Mouse (Mus musculus): ENCODE measurements around the gene Fcho2.

Fcho2 gene

DNA sequence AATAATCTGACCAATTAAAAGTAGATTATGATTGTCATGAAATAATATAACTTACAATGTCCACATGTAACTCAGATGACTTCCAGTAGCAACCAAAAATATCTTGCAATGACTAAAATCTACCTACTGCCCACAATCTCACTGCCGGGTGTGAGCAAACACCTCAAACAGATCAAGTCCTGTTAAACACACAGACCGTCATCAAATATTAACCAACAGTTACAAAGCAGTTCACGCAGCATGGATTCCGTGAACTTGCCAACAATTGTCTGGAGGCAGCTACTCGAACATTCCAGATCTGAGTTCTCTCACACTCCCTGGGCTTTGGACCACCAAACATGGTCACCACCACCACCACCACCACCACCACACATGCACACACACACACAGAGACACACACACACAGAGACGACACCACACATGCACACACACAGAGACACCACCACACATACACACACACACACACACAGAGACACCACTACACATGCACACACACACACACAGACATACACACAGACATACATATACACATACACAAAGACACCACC, 99.7 kb downstream of the Fcho2 start:
- DNase-seq (ENCODE audit: low spot score in 2 of 2), result no peak

DNA sequence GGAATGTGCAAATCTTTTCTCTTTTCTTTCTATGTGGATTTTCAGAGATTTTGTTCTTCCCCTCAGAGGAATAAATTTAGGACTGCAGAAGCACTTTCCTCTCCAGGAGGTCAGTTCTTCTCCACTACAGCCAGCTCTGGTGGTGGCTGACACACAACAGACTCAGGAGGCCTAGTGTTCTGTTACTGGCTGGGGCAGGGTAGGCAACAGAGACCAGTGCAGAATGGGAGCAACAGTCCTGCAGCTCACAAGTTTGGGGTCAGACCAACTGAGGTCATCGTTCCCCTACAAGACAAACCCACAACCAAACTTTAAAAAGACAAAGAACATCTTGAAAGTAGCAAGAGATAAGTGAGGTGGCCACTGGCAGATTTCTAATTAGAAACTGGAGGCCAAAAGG, 104.6 kb downstream of the Fcho2 start:
- DNase-seq (ENCODE audit: low spot score in 2 of 2), result no peak

DNA sequence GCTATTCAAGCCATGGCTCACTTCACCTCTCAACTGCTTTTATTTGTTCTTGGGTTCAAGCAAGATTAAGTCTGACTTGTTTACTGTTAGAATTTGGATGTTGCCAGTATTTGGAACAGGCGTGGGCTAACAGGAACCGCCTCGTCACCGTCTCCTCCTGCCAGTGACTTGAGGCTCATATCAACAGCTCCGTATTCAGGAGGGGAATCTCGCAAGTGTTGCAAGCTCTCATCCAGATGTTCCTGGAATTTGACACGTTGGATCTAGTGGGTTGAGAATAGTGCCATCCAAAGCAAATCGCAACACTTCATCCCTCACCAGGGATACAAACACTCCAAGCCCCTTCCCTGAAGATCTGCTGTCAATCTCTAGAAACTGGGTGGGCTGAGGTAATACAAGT, 105.0 kb downstream of the Fcho2 start:
- no peak for DNase-seq (ENCODE audit: low spot score in 2 of 2)

DNA sequence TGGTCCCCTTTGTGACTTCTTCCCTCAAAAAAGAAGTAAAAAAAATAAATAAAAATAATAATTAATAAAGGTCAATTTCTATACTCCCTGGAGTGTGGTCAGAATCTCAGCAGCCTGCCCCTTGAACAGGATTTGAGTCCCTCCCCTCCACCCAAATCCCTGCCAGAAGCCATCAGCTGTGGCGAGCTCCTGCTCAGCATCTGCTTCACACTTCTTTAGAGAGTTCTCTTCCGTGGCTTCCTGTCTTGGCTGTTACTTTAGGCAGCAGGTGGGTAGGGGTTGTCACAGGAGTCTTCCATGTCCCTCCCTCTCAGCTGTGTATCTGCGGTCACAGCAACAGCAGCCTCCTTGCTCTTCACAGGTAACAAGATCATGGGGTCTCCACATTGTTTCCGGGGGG, 109.7 kb downstream of the Fcho2 start:
- DNase-seq (ENCODE audit: low spot score in 2 of 2), result no peak

DNA sequence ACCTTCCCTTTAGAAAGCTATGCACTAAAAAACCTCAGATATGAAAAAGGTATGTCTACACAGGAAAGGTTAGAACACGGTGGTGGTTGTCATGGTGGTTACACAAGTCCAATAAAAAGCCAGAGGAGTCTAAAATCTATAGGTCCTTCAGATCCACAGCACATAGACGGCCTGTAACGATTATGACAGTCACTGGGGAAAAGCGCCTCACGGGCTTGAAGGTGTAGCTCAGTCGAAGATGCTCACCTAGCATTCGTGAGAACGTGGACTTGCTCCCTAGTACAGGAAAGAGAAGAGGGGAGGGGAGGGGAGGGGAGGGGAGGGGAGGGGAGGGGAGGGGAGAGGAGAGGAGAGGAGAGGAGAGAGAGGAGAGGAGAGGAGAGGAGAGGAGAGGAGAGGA, 111.5 kb downstream of the Fcho2 start:
- DNase-seq (ENCODE audit: low spot score in 2 of 2), result no peak

DNA sequence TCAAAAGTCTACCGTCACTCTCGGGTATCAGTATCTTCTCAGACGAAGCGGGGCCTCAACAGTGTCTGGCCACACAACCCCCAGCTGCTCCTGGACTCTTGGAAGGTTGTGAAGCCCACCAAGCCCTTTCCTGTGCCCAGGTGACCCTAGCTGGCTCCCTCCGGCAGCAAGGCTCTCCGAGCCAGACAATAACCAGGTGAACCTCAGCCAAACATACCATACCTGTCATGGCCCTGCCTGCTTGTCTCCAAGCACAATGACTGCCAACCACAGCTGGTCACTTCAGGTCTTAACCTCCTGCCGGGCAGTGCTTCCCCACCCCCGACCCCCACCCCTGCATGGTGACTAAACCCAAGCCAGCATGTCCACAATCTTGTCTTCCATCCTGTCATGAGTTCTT, 112.9 kb downstream of the Fcho2 start:
- DNase-seq (ENCODE audit: low spot score in 2 of 2), result no peak

DNA sequence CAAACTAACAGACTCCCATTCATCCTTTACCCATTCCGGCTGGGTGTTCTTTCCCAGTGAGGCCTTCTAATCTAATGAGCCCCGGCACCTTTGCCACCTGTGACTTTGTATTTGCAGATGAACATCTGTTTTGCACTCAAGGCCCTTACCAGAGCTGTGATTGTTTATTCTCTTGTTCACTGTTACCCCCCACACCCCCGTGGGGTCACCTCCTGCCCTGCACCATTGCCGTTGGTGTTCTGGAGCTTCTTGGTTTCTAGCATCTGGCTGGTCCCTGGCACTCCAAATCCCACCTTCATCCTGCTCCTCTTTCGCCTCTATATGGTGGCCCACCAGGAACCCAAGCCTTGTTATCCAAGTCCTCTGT, 114.0 kb downstream of the Fcho2 start:
- DNase-seq (ENCODE audit: low spot score in 2 of 2), result no peak

DNA sequence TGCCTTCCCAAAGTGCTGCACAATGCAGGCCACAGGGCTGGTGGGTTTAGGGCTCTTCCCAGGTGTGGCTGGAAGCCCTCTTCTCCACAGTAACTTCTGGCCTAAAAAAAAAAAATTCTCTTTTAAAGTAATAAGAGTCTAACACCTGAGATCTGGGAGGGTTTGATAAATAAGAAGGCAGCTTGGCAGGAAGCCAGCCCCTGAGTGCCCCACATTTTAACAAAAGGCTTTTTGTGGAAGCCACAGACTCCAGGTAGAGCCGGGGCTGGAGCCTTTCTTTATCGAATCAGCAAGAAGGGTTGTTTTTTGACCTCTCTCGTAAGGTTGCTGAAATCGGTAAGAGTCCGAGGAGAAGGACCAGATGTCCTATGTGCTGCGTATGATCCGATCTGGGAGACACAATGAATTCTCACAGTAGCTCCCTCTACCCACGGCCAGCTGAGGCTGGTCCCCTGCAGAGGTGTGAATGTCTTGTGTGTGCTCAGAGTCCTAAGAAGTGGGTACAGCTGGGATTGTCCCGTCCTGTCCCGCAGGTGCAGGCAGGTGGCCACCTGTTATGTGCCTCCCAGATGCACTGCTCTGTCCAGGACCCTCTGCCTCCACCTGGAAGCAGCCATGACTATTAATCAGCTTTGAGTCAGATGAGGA, 114.5 kb downstream of the Fcho2 start:
- DNase-seq (ENCODE audit: low spot score in 2 of 2), result no peak

DNA sequence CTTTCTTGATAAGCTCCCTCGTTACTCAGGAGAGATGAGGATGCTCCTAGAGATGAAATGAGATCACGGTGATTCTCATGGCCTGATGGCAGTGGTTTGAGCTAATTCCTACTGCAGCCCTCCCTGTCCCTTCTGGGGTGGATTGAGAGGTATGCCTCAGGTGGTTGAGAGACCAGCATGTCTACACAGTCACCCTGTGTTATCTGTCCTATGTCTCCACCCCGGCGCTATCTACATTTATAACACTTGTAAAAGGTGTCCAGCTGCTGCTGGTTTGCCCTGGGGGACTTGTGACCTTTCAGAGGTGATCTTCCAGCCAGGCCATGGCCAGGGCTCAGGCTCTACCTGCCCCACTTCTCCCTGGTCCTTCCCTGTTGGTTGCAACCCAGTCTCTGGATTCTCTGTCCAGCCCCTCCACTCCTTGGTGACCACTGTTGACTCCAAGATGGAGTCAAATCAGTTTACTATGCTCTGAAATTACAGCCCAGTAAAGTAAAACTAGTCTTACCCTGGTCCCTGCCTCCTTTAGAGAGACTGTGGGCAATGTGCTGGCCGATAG, 115.2 kb downstream of the Fcho2 start:
- DNase-seq (ENCODE audit: low spot score in 2 of 2), result no peak

DNA sequence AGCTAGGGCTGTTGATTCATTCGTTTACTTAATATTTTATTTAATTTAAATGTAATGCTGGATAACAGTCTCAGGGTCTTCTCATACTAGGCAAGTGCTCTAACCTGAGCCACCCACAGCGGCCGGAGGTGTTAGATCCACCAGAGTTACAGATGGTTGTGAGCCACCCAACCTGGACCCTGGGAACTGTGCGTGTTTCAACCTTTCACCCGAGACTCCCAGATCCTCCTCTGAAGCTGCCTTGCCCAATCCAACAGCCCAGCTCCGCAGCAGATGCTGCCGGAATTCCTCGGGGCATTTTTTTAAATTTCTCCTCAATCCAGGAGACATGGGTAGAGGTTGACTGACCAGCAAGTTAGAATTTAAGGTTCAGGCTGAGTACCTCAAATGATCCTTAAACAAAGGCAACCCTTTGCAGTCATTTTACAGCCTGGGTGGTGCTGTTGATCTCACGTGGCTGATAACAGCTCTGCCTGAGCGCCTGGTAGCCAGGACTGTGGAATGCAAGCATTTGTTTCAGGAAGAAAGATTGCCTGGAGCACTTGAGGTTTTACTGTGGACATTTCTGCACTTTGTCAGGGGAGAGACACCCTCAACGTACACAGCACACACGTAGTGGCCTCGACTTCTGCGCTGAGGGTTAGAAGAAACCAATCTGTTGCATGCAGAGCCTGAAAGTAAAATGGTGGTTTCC, 116.1 kb downstream of the Fcho2 start:
- peak in 1 of 2 experiments; percentile 18 for DNase-seq (ENCODE audit: low spot score in 2 of 2)

DNA sequence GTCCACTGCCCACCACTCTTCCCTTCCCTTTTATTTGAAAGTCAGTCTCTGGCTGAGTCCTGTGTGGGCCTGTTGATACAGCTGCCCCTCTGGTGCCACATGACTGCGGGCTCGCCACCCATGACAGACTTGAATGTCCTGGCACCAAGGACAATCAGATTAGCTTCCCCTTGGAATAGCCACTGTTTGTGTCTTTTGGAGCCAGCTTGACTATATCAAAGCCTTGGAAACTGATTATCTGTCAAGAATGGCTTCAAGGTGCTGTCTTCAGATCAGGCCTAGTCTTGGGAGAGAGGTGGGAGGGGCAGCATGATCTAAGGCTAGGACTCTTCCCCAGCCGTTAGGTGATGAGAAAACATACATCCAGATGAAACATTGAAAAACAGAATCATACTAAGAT, 118.5 kb downstream of the Fcho2 start:
- DNase-seq (ENCODE audit: low spot score in 2 of 2), result no peak

DNA sequence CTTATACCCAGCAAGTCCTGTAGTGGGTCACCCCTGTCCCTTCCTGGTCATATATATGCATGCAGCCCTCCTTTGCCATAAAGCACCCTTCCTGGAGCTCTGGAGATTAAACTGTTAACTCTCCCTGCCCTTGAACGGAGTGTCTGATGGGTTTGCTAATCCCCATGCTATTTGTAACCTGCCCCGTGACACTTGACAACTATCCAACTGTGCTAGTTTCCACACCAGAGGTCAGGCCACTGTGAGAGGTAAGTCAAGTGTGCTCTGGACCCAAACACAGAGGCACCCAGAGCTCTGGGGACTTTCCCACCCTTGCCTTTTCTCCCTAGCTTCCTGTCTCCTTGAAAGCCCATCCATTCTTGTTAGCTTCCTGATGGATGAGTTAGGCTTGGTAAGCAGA, 119.7 kb downstream of the Fcho2 start:
- no peak for DNase-seq (ENCODE audit: low spot score in 2 of 2)

DNA sequence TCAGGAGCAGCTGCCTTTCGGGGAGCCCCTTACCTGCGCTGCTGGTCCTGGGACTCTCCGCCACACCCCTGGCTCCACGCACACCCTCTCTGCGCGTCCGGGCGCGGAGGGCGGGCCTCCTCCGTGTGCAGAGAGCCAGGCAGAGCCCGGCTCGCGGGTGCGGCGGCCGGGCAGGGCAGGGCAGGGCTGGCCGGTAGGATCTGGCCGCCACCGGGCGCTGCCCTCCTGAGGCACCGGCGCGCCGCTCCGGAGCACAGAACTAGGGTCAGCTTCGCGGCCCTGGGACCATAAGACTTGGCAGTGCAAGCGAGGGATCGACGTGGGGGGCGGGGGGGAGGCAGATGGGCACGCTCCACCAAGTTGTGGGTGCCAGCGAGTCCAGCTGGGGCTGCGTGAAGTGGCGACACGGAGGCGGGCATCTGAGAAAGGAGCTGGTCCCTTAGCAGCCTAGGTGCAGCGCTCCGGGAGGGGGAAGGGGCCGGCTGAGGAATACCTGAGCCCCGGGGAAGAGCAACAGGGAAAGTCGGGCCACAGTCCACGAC, 120.4 kb downstream of the Fcho2 start, which contains the start of gene Tmem171:
Gene Tmem171 (minus strand): TSS at position 62 of the 542 bp plus-strand sequence.
- peak in 1 of 2 experiments; percentile 9 for DNase-seq (ENCODE audit: low spot score in 2 of 2)

DNA sequence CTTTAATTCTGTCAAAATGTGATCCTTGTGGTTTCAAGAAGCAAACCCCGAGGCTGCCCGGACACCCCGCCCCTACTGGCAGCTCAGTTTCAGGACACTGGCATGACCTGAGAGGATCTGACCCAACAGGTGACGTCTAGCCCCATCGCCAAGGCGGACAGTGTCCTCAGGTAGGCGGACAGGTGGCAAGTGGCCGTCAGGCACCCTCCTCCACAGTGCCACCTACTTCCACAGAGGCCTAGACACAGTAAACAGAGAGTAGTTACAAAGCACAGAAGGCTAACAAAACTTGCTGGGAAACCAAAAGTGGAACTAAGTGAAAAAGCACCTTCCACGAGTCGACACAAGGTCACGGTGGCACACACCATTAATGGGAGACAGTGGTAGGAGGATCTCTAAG, 121.9 kb downstream of the Fcho2 start:
- DNase-seq (ENCODE audit: low spot score in 2 of 2), result no peak

DNA sequence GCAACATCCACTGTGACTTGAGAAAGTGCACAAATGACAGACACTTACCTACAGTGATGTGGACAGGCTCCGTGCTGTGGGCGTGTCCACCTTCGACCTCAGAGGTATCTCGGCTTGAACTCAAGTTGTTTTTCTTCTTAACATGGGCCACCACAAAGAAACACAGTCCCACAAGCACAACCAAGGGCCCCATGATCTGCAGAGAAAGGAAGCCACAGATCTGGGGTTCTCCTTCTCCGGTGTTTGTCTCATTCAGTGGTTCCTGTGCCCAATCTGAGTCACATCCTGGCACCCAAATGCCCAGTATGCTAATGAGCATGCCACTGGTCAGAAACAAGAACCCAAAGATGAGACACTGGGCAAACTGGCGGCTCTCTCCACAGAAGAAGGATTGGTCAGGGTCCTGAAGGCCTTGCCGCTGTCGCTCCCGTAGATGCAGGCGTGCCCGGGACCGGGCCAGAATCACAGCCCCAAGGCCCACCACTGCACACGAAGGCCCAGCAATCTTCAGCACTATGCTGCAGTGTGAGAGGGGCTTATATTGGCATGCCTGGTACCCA, 123.2 kb downstream of the Fcho2 start:
- DNase-seq (ENCODE audit: low spot score in 2 of 2), result no peak

DNA sequence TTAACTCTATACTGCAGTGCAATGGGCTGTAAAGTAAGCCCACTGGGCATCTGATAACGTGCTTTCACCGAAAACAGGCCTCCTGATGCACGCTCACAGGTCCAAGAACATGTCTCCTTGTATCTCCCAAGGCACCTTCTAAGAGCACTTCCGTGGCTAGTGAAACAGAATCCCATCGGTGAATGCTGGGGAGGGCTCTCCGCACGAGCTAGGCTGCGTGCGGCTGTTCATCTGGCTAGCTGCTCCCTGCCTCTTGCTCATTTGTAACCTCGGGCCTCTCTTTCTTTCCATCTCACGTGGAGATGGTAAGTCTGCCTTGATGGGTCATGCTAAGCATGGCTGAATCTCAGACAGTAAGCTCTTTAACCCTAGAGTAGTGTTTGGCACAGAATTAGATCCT, 124.4 kb downstream of the Fcho2 start:
- DNase-seq (ENCODE audit: low spot score in 2 of 2), result no peak

DNA sequence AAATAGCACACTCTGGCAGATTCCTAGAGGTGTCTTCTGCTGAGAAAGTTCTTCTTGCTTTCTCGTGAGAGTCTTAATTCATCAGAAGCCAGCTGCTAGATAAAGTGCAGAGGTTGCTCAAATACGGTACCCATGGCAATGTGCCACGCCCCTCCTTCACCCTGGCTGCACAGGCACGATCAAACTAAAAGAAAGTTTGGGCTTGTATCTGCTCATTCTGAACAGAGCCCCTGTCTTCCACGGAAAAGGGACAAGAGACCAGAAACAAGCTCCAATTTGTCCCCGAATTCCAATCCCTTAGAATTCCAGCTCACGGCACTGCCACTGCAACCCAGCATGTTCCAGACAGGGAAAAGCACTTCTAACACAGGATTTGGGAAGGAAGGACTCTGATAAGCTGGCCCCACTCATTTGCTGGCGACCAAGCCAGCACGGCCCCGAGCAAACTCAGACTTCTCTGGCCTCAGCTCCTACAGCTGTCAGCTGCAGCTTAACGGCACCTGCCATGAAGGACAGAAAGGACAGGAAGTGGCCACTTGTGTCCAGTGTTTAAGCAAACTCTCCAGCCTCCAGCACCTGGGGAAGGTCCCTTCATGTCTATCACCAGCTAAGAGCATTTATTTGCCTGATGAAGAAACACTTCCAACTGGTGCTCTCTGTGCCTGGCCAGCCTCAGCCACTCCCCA, 125.5 kb downstream of the Fcho2 start:
- no peak for DNase-seq (ENCODE audit: low spot score in 2 of 2)

DNA sequence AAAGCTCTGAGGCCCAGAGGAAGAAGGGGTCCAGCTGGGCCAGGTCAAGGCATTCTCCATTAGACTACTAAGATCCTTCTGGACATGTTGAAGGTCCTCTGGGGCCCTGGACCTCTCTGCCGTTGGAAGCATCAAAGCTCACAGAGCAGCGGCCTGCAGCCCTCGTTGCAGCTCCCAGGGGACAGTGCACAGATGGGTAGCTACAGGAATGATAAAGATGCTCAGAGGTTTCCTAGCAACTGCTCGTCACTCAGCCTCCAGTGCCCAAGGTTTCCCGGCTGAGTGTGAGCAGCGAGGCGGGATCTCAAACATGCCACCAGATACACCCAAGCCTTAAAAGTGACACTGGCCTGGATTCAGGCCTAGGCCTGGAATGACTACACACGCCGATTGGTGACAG, 127.3 kb downstream of the Fcho2 start:
- no peak for DNase-seq (ENCODE audit: low spot score in 2 of 2)

DNA sequence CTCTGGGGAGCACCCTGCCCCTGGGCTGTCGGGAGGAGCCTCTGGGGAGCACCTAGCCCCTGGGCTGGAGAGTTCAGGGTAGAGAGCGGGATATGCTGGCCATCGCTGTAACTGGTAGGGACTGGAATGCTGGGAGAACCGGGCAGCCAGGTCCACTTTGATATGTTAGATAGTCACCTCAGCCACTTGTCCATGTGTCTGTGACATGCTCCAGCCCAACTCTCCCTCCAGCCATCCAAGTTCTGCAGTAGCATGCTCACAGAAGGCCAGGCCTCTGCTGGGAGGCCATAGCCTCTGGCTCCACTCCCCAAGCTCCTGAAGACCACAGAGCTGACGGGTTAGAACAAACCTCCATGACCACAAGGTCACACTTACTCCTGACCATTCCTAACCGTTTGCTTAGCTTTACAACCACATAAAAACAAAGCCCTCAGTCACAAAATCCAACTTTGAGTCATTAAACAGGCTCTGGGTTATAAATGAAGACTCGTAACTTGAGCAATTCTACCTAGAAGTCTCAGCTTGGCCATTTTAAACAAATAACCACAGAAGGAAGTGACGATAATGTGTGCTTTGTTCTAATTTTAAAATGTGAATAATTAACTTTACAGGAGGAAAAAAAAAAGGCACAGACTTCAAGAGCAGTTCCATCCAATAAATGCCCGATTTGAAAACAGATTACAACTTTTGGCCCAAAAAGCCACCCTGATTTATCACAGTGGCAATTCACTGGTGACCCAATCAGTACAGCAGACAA, 130.9 kb downstream of the Fcho2 start:
- DNase-seq (ENCODE audit: low spot score in 2 of 2), result no peak

DNA sequence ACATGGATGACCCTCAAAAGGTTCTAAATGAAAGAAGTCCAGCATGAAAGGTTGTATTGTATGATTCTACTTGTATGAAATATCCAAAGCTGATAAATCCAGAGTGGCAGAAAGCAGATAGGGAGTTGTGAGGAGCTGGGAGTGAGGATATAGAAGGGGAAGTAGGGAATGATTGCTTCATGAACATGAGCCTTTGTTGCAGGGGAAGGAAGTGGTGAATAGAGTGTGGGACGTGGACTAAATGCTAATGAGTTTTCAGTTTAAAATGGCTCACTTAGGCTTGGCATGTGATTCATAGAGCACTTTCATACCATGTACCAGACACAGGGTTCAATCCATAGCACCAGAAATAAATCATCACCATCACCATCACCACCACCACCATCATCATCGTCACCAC, 131.8 kb downstream of the Fcho2 start:
- no peak for DNase-seq (ENCODE audit: low spot score in 2 of 2)

DNA sequence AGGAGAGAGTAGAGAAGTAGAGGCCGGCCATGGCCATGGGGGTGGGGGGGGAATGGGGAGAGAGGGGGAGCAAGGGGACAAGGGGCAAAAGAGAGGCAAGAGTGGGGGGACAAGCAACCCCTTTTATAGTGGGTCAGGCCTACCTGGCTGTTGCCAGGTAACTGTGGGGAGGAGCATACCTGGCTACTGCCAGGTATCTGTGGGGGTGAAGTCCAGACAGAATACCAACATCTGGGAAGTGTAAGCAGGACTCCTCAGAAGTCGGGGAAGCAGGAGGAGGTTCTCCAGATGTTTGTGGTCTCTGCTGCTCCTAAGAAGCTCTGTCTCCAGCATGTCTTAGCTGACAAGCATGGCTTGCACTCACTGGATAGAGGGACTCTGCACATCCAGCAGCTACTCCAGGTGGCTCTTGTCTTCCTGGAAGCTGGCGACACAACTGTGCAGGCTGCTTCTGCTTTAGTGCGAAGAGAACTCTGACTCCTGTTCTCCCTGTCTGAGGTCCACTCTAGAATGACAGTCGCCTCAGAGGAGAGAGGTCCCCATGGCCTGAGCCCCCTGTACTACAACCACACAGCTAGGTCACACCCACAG, 134.7 kb downstream of the Fcho2 start:
- no peak for DNase-seq (ENCODE audit: low spot score in 2 of 2)

Data from urinary bladder, adult 18-20 months (tissue).